Mouse (Mus musculus) heart, postnatal 36 days (tissue): ENCODE data around the gene Oca2. TPM values are rescaled to one million over a fixed set of nuclear protein-coding genes. Genes with fewer than 3 reads are reported as not detected.

ENCODE experiments used
- DNase-seq, 2 experiments: peaks; one replicate each; pipeline ENCODE4 v3.0.0; 2021 to 2022
- intact Hi-C: fragments of 180-260 bp; cut with DNase I; formaldehyde crosslinking; loops from one replicate; pipeline ENCODE4 v1.15.1; 2025
- total RNA-seq, 2 experiments: library from RNA; stranded (reverse); gene quantifications; 2 replicates each; pipeline ENCODE4 v1.2.3; 2021

Gene Oca2
- total RNA-seq, 2 experiments from 2014 or later = not detected

DNA sequence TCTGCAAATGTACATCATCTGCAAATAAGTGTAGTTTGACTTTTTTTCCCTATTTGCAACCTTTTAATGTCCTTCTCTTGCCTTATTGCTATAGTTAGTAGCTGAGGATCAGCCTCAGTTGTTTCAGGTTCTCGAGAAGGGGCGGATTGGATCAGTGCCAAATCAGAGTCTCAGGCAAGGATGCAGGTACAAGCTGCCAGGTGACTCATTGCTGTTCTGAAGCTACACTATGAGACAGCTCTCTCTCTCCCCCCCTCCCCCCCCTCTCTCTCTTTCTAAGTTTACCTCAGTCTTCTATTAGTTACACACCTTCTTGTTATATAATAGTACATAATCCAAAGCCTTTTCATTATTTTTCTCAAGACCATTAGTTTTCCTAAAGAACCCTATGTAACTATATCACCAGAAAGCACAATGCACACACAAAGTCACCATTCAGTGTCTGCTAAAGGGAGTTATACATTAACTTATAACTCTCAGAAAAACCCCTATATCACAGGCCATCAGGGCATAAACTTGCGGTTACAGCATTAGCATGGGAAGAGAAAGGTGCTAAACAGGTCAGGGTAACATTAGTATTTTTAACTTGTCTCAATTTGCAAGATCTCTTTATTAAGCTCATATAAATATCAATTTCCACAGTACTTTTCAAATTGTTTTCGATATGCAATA lies 142.3 kb downstream of the Oca2 start:
- intact Hi-C loops = no loop called here
- no peak for DNase-seq

DNA sequence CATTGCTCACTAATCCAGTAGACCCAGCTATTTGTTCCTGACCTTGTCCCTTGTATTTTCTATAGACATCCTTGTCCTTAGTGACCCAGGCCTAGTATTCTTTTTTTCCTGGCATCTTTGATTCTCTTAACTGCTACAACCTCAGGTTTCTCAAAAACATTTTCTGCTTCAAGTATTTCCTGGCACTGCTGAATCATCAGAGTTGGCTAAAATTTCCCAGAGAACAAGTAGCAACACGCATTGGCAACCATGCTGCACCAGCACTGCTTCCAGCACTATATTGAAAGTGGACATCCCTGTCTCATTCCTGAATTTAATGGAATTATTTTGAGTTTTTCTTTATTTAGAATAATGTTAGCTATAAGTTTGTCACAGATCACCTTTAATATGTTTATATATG lies 143.1 kb downstream of the Oca2 start:
- DNase-seq = no peak
- intact Hi-C loops = no loop called here

DNA sequence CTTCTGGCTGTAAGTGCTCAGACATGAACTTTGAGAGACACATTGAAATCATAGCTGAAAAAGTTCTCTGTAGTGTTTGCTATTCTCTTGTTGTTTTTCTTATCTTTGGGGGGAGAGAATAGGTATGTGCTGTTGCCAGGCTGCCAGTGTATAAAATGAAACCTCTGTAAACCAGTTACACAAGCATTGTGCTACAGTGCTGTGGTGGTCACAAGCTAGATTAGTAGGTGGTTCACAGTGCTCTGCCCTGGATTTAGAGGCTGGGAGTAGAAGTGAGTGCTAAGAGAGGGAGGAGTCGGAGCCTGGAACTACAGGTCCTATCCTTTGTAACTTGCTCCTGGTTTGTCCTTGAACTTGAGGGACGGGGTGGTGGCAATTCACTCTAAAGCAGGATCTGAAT lies 148.7 kb downstream of the Oca2 start:
- no peak for DNase-seq
- intact Hi-C loops = no loop called here

DNA sequence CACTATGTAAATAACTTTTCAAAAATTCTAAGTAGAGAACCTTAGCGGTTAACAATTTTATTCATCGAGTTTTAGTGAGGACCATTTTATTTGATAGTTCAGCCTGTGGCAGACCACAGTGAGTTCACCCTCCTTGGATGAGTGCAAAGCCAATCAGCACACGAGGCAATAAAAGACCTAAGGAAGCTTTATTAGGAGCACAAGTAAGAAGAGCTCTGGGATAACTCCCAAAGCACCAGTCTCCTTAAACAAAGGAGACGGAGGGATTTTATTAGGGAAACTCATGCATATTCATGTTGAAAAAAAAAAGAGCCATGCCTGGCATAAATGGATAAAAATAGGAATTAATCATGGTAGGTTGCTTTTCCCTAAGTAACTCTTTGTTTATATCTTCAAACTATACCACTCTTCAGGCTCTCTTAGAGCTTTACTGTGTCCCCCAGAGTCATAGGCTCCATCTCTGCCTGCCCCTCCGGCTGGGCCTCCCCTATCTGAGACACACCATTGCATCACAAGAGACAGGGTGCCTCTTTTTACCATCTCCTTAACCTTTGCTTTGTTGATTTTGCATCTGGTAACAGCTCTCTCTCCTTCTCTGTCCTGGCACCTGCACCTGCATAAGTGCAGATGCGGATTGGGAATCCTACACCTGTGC lies 178.7 kb downstream of the Oca2 start:
- no peak for DNase-seq
- intact Hi-C loops = no loop called here

DNA sequence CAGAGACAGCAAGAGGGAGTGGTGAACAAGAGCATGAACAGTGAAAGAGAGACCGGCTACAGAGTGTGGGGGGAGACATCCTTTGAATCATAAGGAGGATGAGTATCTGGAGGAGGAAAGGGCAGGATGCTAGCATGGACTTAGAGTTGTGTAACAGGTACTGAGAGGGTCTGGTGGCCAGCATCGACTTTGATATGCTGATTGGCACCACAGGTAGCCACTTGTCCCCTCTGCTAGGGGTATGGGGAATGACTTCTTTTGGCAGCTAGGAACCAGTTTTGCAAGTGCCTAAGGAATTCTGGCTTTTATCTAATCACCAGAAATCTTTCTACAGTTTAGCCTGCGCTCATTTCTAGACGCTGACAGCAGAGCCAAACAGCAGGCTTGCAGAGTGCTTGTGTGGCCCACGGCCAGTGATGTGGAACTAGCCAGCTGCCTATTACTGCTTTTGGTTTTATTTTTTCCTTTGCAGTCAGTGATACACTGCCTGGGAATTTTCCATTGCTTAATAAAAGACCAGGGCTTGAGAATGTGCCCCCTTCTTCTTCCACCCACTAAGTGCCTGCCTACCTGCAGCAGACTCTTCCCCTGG lies 179.8 kb downstream of the Oca2 start:
- DNase-seq = peak; percentile 16 to 22
- intact Hi-C loops = no loop called here

DNA sequence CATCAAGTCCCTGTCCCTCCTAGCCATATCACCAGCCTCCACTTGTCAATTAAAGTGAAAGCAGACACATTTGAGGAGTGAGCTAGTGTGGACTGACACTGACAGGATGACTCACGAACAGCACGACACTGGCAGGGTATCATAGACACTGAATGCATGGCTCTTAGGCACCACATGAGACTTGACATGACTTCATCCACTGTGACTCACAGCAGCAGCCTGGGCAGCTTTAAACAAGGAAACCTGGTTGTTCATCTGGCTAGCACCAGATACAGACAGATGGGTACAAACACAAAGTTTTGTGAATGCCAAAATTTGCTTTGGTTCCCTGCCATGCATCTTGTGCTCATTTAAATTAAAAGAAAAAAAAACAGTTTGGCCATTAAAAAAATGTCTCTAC lies 182.4 kb downstream of the Oca2 start:
- DNase-seq = no peak
- intact Hi-C loops = no loop called here

DNA sequence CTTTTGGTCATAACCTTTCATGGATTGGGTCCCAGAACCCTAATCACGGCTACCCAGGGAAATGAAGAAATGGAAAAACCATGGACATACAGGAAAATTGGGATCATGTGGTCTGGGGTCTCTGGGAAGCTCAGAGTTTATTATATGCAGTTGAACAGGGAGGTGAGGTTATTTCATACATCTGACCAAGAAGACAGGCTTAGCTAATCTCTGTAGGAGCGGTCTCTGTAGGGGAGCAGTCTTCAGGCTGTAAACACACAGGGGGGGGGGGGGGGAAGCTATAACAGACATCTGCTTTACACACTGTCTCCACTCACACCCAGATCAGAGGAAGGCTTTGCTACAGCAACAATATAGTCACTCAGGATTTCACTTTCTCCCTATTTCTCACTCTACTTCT lies 184.0 kb downstream of the Oca2 start:
- no peak for DNase-seq
- intact Hi-C loops = no loop called here

DNA sequence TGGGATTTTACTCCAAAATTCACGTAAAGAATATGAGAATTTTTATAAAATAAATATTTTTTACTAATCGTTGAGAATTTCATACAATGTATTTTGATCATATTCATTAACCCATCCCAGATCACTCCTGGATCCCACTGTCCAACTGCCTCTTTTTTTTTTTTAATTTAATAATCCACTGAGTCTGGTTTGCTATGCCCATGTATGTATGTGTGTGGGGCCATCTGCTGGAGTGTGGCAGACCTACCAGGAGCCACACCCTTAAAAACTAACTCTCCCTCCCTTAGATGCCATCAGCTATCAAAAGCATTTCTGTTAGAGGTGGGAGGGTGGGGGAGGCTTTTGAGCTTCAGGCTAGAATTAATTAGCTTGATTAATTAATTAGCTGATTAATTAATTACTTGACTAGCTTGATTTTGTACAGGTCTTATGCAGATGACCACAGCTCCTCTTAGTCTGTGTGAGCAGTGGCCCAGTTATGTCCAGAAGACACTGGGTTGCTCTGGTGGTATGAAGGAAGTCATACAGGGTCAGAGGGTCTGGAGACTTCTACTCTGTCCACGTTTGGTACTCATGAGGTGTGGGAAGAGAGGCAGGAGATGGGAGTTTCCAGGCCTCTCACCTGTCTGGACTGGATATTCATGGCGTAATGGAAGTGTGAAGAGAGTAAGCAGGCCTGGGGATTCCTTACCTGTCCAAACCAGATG lies 221.4 kb downstream of the Oca2 start:
- intact Hi-C loops = loop anchor here (1.0 kb wide), 1 partner anchor 170 kb away; no protein-coding TSS in a partner anchor
- no peak for DNase-seq

DNA sequence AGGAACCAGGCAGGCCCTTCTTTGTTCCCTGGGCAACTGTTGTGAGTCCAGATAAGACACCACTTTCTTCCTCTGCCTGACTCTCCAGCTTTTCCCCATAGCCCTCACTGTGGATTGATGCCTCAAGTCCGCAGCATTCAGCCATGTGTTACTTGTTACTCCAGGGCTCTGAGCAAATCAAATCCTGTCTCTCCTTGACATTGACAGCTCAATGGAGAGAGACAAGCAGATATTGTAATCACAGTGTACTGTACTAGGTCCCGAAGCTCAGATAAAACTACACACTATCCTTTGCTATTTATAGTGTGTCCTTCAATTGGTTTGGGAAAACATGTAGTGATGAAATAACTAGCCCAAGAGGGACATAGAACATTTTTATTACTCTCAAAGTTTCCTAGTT lies 258.7 kb downstream of the Oca2 start:
- intact Hi-C loops = no loop called here
- no peak for DNase-seq

DNA sequence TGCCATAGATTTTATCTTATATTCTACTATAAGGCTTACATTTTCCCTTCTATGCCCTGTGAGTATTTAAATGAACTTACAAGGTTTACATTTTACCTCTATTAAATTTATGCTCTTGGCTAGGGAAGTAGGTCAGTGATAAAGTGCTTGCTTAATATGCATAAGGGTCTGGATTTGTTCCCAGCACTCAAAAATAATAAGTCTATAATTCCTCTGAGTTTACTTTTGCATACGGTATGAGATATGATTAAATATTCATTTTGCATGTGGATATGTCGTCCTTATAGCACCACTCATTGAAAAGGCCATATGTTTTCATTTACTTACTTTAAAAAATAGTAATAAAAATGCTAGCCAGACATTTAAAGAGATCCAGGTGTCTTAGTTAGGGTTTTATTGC lies 259.8 kb downstream of the Oca2 start:
- DNase-seq = no peak
- intact Hi-C loops = no loop called here

DNA sequence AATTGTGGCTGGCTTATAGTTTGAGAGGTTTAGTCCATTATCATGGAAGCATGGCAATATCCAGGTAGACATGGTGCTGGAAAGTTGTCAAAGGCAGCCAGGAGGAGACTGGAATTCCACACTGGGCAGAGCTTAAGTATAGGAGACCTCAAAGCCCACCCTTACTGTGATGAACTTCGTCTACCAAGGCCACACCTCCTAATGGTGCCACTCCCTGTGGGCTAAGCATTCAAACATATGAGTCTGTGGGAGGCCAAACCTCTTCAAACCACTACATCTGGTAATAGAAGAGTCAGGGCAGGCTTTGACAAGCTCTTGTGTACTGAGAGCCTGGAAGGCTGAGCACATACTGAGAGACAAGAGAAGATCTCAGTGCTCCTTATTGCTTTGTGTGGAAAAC lies 260.2 kb downstream of the Oca2 start:
- DNase-seq = no peak
- intact Hi-C loops = no loop called here

DNA sequence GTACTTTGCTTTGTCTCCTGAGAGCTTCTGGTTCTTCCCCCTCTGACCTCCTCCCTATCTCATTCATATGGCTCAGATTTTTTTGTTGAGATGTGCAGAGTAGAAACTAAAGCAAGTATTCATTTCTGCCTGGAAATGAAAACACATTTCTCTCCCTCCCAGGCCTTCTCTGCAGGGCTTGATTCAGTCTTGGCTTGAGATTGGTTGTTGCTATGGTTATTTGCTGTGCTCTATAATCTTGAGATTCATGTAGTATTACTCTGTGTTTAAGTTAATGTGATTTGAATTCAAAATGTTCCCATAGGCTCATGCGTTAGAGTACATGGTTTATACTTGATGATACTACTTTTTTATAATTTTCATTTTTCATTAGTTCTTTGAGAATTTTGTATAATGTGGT lies 260.9 kb downstream of the Oca2 start:
- DNase-seq = no peak
- intact Hi-C loops = no loop called here

DNA sequence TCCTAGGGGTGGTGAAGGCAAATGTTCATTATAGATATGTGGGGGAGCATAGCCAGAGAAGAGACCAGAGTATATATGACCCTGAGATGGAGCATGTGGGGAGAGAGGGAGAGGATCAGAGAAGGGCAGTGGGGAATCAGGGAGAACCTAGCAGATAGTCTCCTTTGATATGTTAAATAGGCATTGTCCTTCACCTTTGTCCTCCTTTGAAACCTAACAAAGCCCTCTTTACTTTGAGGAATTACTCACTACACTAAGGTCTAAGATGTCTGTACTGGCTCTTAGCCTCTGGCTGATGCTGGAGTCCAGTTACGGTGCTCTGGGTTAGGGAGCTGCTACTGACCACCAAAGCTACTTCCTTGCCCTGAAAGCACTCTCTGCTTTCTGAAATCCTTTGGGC lies 279.0 kb downstream of the Oca2 start:
- intact Hi-C loops = no loop called here
- no peak for DNase-seq

DNA sequence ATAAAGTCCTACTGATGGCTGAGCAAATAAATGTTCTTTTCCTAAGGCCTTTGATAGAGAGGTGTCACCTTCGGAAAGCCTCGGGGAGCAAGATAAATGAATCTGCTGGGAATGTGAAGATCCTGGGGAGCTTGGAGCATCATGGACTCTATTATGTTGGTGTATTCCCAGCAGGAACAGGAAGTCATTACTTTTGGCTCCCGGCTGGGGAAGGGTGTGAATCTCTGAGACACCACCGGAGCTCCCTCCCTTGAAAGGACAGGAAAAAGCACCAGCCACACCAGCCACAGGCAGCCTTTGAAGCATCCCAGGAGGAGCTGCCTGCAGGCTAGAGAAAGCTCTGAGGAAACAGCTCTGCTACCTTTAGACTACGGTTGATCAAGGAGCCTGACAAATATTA lies 280.2 kb downstream of the Oca2 start:
- no peak for DNase-seq
- intact Hi-C loops = no loop called here

DNA sequence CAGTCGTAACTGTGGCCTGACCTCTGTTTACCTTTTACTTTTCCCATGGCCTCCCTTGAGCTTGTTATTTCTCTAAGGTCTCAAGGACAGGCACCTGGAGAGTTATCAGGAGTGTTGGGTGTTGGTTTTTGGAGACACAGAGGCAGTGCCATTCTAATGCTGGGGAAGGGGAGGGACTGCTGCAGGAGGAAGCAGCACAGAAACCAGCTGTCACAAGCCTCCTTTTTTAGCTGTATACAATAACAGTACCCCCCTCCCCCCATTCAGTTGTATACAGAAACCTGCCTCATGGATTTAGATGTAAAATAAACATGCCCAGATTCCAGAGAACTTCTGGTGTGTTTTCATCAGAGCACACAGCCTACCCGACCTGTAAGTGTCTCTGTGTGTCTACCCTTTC lies 295.3 kb downstream of the Oca2 start:
- intact Hi-C loops = no loop called here
- DNase-seq = no peak

DNA sequence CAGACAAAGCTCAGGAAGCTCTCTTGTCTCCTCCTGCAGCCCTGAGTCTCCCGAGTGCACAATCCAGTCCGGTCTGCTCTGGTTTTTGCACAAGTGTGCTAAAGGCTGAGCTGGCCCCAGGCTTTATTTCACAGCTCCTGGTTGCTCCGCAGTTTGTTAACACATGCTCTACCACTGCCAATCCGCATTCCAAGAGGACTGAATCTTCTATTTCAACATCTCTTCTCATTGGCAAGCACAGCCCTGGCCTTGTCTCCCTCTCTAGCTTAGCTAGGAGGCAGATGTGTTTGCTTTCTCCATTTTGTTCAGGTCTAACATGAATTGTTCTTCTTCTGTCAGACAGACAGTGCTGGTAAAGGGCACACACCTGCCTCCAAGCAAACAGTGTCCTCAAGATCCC lies 309.7 kb downstream of the Oca2 start:
- DNase-seq = no peak
- intact Hi-C loops = no loop called here

DNA sequence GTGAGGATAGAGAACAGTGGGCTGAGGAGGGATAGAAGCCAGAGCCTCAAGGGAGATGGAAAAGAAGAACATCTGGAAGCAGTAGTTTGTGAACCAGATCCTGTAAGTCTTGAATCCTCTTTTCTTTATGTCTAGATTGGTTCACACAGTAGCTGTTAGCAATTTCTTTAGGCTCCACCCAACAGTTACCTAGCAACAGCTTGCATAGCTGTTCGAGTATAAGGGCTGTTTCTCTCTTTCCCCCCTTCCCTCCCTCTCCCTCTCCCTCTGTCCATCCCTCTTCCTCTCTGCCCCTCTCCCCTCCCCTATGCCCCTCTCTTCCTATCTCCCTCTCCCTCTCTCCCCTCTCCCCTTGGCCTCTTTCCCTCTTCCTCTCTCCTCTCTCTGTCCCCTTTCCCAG lies 312.2 kb downstream of the Oca2 start:
- no peak for DNase-seq
- intact Hi-C loops = no loop called here

Other genes starting within 250 kb of the Oca2 start
- 1 to 10 TPM; 5.8 to 5.9 TPM for gene Nipa1, start 219.8 kb upstream of the Oca2 start, total RNA-seq
- 10 to 100 TPM; 43.4 to 45.9 TPM for gene Herc2, start 189.6 kb upstream of the Oca2 start, total RNA-seq